In the genomic region with DNA sequence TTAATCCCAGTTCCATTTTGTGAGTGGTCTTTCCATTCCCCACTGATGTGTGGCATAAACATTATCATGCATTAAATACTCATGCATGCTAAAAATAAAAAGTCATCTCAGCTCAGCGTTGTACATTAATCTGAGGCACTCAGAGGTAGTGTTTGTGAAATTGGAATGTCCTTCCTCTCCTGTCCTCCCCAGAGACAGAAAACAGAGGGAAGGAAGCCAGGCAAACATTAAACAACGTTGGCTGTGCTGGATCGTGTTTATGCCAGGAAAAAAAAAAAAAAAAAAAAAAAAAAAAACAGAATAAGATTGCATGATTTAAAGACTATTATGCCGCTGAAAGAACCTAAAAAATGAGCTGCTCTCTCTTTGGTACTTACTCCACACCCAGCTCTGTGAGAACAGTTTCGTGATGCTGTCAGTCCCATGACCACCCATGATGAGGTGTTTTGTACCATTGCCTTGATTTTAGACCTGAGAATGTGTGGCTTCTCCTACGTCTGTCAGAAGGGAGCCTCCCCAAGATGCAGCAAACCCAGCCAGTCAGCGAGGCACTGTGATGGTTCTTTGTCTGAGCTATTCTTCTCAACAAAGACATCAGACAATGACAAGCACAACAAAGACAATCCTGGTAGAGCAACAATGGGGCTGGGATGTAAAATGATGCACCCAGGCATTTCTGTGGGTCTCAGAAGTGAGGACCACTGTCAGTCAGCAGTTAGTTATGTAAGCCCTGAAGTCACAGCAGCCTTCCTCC, we compare ENCODE assay signal across 14 mouse cellular contexts.
DNase-seq lines count a peak whose midpoint lies in the region; ATAC-seq lines count a peak whose summit lies in the region.
"Had no signal": no experiment of that assay in that cellular context is flagged by ENCODE, and none has a peak within 500 bp of the region (broad histone marks: within the 10 kb centered on the region; RNA-seq: fewer than 3 reads in every experiment).

No protein-coding gene starts in this region.

- no peak overlapping the region for H3K4me2 ChIP-seq in forebrain, embryonic 14.5 days (ENCODE audit: low read length)
- H3K4me2 ChIP-seq in forebrain, embryonic 11.5 days (ENCODE audit: low read depth, low read length, severe bottlenecking), result no peak overlapping the region
- H3K4me2 ChIP-seq in intestine, embryonic 14.5 days (ENCODE audit: low read length), result no peak overlapping the region
- no peak overlapping the region for H3K4me2 ChIP-seq in intestine, embryonic 15.5 days (replicated peaks)
- H3K4me2 ChIP-seq: liver, embryonic 11.5 days; stomach, embryonic 15.5 days had no signal

- no peak; the same call in 1 of the 2 replicates for ATAC-seq in forebrain, embryonic 14.5 days
- ATAC-seq in forebrain, embryonic 11.5 days (replicated peaks; ENCODE audit: low FRiP score), result no peak
- ATAC-seq in intestine, embryonic 14.5 days (replicated peaks; ENCODE audit: low FRiP score, low TSS enrichment, low read depth), result no peak
- ATAC-seq in intestine, embryonic 15.5 days, result no peak
- ATAC-seq: Patski had no signal

- peak; percentile 10 for DNase-seq in forebrain, embryonic 14.5 days (ENCODE audit: low spot score)
- no peak for DNase-seq in forebrain, embryonic 11.5 days (ENCODE audit: low spot score)
- DNase-seq in intestine, embryonic 14.5 days (ENCODE audit: low spot score), result no peak
- DNase-seq in 3T3-L1 (ENCODE audit: low read depth, low spot score), result peak; percentile 52
- peak; percentile 9 for DNase-seq in T-cell, adult 2 months (ENCODE audit: low spot score)
- DNase-seq in spleen, postnatal 36 days (ENCODE audit: low spot score in 2 of 2), result no peak
- DNase-seq: cerebellum, adult 18-20 months; gastrocnemius, postnatal 25 days; thymus, postnatal 14 days had no signal

- WGBS in forebrain, embryonic 14.5 days, result 44% methylated on average over 7 of the region's 7 CpGs
- 51% methylated on average over 7 of the region's 7 CpGs for WGBS in forebrain, embryonic 11.5 days
- WGBS in intestine, embryonic 14.5 days, result 31% methylated on average over 7 of the region's 7 CpGs
- 42% methylated on average over 7 of the region's 7 CpGs for WGBS in intestine, embryonic 15.5 days

- H3K36me3 ChIP-seq in forebrain, embryonic 14.5 days (ENCODE audit: control insufficient read depth, insufficient read depth, low read length), result no peaks in the 10 kb centered on the region
- no peaks in the 10 kb centered on the region for H3K36me3 ChIP-seq in forebrain, embryonic 11.5 days (ENCODE audit: control insufficient read depth, insufficient read depth, low read length)
- H3K36me3 ChIP-seq in intestine, embryonic 14.5 days (ENCODE audit: control insufficient read depth, insufficient read depth, low read length), result no peaks in the 10 kb centered on the region
- no peaks in the 10 kb centered on the region for H3K36me3 ChIP-seq in intestine, embryonic 15.5 days
- H3K36me3 ChIP-seq: embryonic facial prominence, embryonic 10.5 days; stomach, embryonic 15.5 days had no signal

- H3K4me3 ChIP-seq in forebrain, embryonic 14.5 days (ENCODE audit: low read depth, low read length), result no peak overlapping the region
- no peak overlapping the region for H3K4me3 ChIP-seq in forebrain, embryonic 11.5 days (ENCODE audit: low read depth, low read length)
- H3K4me3 ChIP-seq in intestine, embryonic 14.5 days (ENCODE audit: low read depth, low read length), result no peak overlapping the region
- no peak overlapping the region for H3K4me3 ChIP-seq in intestine, embryonic 15.5 days (replicated peaks)
- H3K4me3 ChIP-seq: embryonic facial prominence, embryonic 10.5 days; stomach, embryonic 15.5 days had no signal

- H3K27ac ChIP-seq in forebrain, embryonic 14.5 days (ENCODE audit: low read depth, low read length), result no peak overlapping the region
- no peak overlapping the region for H3K27ac ChIP-seq in forebrain, embryonic 11.5 days (ENCODE audit: low read depth, low read length)
- 0 out of 2 replicates have a peak overlapping the region, but pooled peaks have one; percentile 14 for H3K27ac ChIP-seq in intestine, embryonic 14.5 days (ENCODE audit: low read depth)
- H3K27ac ChIP-seq in intestine, embryonic 15.5 days, result no peak overlapping the region
- H3K27ac ChIP-seq: embryonic facial prominence, embryonic 10.5 days; stomach, embryonic 15.5 days had no signal

- H3K4me1 ChIP-seq in forebrain, embryonic 14.5 days (ENCODE audit: control insufficient read depth, insufficient read depth, low read length), result no peaks in the 10 kb centered on the region
- no peaks in the 10 kb centered on the region for H3K4me1 ChIP-seq in forebrain, embryonic 11.5 days (replicated peaks; ENCODE audit: control insufficient read depth, insufficient read depth, low read length)
- H3K4me1 ChIP-seq in intestine, embryonic 14.5 days (replicated peaks; ENCODE audit: control insufficient read depth, insufficient read depth, low read length), result 0 out of 2 replicates have a peak, but pooled peaks cover 4% of the 10 kb centered on the region
- 0 out of 2 replicates have a peak, but pooled peaks cover 4% of the 10 kb centered on the region for H3K4me1 ChIP-seq in intestine, embryonic 15.5 days (replicated peaks)
- H3K4me1 ChIP-seq: embryonic facial prominence, embryonic 10.5 days had no signal

- H3K9ac ChIP-seq in forebrain, embryonic 14.5 days (ENCODE audit: low read length), result no peak overlapping the region
- H3K9ac ChIP-seq in forebrain, embryonic 11.5 days (ENCODE audit: low read length), result no peak overlapping the region
- no peak overlapping the region for H3K9ac ChIP-seq in intestine, embryonic 14.5 days (ENCODE audit: low read length)
- H3K9ac ChIP-seq in intestine, embryonic 15.5 days, result no peak overlapping the region
- H3K9ac ChIP-seq: stomach, embryonic 15.5 days had no signal

- H3K27me3 ChIP-seq in forebrain, embryonic 14.5 days (replicated peaks; ENCODE audit: control insufficient read depth, insufficient read depth, low read length), result no peaks in the 10 kb centered on the region
- no peaks in the 10 kb centered on the region for H3K27me3 ChIP-seq in forebrain, embryonic 11.5 days (ENCODE audit: control insufficient read depth, insufficient read depth, low read length)
- H3K27me3 ChIP-seq in intestine, embryonic 14.5 days (replicated peaks; ENCODE audit: control insufficient read depth, insufficient read depth, low read length), result no peaks in the 10 kb centered on the region
- no peaks in the 10 kb centered on the region for H3K27me3 ChIP-seq in intestine, embryonic 15.5 days (replicated peaks)
- H3K27me3 ChIP-seq: Patski; stomach, embryonic 15.5 days had no signal

- no peaks in the 10 kb centered on the region for H3K9me3 ChIP-seq in forebrain, embryonic 14.5 days (replicated peaks; ENCODE audit: control insufficient read depth, low read length)
- no peaks in the 10 kb centered on the region for H3K9me3 ChIP-seq in forebrain, embryonic 11.5 days (ENCODE audit: control insufficient read depth, low read length)
- no peaks in the 10 kb centered on the region for H3K9me3 ChIP-seq in intestine, embryonic 14.5 days (ENCODE audit: control insufficient read depth, low read length)
- H3K9me3 ChIP-seq in intestine, embryonic 15.5 days, result no peaks in the 10 kb centered on the region
- H3K9me3 ChIP-seq: embryonic facial prominence, embryonic 10.5 days; stomach, embryonic 15.5 days had no signal

Comparison
In these comparisons a context has a peak if more than half of its experiments do, and no peak if none do; other contexts are left out.
1. DNase-seq: peak in forebrain, embryonic 14.5 days (single experiment), 3T3-L1 (single experiment) and T-cell, adult 2 months (single experiment); none in forebrain, embryonic 11.5 days (single experiment), intestine, embryonic 14.5 days (single experiment) and spleen, postnatal 36 days (0 of 2).